Comparison of ENCODE assay signal across 29 mouse cellular contexts in the genomic region with DNA sequence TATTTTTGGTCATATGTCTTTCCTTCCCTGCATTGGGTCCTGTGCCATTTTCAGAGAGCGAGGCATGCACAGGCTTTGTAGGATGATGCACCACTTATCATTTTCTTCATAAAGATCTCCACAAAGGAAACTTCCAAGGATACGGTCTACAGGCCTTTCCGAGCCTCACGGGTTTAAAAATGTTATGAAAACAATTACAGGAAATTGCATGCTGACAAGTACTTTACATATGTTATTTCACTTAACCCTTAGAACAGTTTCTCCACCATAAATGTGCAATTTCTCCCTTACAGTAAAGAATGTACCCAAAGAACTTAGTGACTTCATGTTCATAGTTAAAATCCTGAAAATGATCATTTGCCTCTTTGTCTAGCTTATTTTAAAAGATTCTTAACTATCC.
A peak's percentile ranks its signal among the peaks of the same experiment; 100 is the strongest.
DNase-seq lines count a peak whose midpoint lies in the region; ATAC-seq and TF ChIP-seq lines count a peak whose summit lies in the region.
"Had no signal": no experiment of that assay in that cellular context is flagged by ENCODE, and none has a peak within 500 bp of the region (broad histone marks: within the 10 kb centered on the region; RNA-seq: fewer than 3 reads in every experiment).

No protein-coding gene starts in this region.

- no peak for TF ChIP-seq CTCF in kidney, postnatal 0 days (IDR thresholded peaks at IDR 0.05; ENCODE audit: low read depth)

- ATAC-seq in heart, embryonic 11.5 days (replicated peaks; ENCODE audit: insufficient number of reproducible peaks, low FRiP score, low TSS enrichment): no peak
- no peak for ATAC-seq in kidney, embryonic 15.5 days (replicated peaks; ENCODE audit: low FRiP score)
- ATAC-seq in kidney, postnatal 0 days (replicated peaks; ENCODE audit: low FRiP score, low read depth): no peak
- ATAC-seq: activated CD4-positive, CD25-positive, alpha-beta regulatory T cell, adult 4 months; CD4-positive, CD25-positive, alpha-beta regulatory T cell, adult 4 months; forebrain, embryonic 14.5 days; Patski had no signal

- H3K4me1 ChIP-seq in heart, embryonic 11.5 days (ENCODE audit: control insufficient read depth, insufficient read depth, low read length): 0 out of 2 replicates have a peak, but pooled peaks cover 2% of the 10 kb centered on the region
- 0 out of 2 replicates have a peak, but pooled peaks cover 2% of the 10 kb centered on the region for H3K4me1 ChIP-seq in kidney, embryonic 15.5 days
- H3K4me1 ChIP-seq in kidney, postnatal 0 days (replicated peaks; ENCODE audit: insufficient read depth, low read length): no peaks in the 10 kb centered on the region
- peaks cover 8% of the 10 kb centered on the region; the same call in 1 of the 2 replicates for H3K4me1 ChIP-seq in brown adipose tissue, adult 24 weeks (ENCODE audit: control insufficient read depth, insufficient read depth, insufficient read length, low read length)
- H3K4me1 ChIP-seq: embryonic facial prominence, embryonic 13.5 days; embryonic facial prominence, embryonic 15.5 days; forebrain, embryonic 12.5 days had no signal

- H3K27ac ChIP-seq in heart, embryonic 11.5 days (ENCODE audit: low read depth, low read length): no peak overlapping the region
- peak overlapping the region; percentile 48; the same call in 1 of the 2 replicates for H3K27ac ChIP-seq in kidney, embryonic 15.5 days
- 0 out of 2 replicates have a peak overlapping the region, but pooled peaks have one; percentile 13 for H3K27ac ChIP-seq in kidney, postnatal 0 days
- peak overlapping the region; percentile 43; the same call in 1 of the 2 replicates for H3K27ac ChIP-seq in brown adipose tissue, adult 24 weeks (replicated peaks; ENCODE audit: low read depth, low read length)
- H3K27ac ChIP-seq: embryonic facial prominence, embryonic 13.5 days; embryonic facial prominence, embryonic 15.5 days; forebrain, embryonic 10.5 days; forebrain, embryonic 12.5 days had no signal

- WGBS in heart, embryonic 11.5 days (ENCODE audit: insufficient replicate concordance): 70% methylated on average over 4 of the region's 4 CpGs
- 57% methylated on average over 4 of the region's 4 CpGs for WGBS in kidney, embryonic 15.5 days
- 54% methylated on average over 4 of the region's 4 CpGs for WGBS in kidney, postnatal 0 days

- H3K9me3 ChIP-seq in heart, embryonic 11.5 days (replicated peaks; ENCODE audit: control insufficient read depth, low read length): no peaks in the 10 kb centered on the region
- no peaks in the 10 kb centered on the region for H3K9me3 ChIP-seq in kidney, embryonic 15.5 days (replicated peaks)
- no peaks in the 10 kb centered on the region for H3K9me3 ChIP-seq in kidney, postnatal 0 days (replicated peaks; ENCODE audit: low read length)
- H3K9me3 ChIP-seq: embryonic facial prominence, embryonic 13.5 days; embryonic facial prominence, embryonic 15.5 days; forebrain, embryonic 10.5 days; forebrain, embryonic 12.5 days had no signal

- H3K9ac ChIP-seq in heart, embryonic 11.5 days (ENCODE audit: low read depth, low read length): no peak overlapping the region
- no peak overlapping the region for H3K9ac ChIP-seq in kidney, embryonic 15.5 days
- no peak overlapping the region for H3K9ac ChIP-seq in kidney, postnatal 0 days (ENCODE audit: low read depth, low read length)
- H3K9ac ChIP-seq: embryonic facial prominence, embryonic 13.5 days; embryonic facial prominence, embryonic 15.5 days; forebrain, embryonic 12.5 days had no signal

- H3K36me3 ChIP-seq in heart, embryonic 11.5 days (ENCODE audit: control insufficient read depth, insufficient read depth, low read length): peaks cover 21% of the 10 kb centered on the region
- peaks cover 41% of the 10 kb centered on the region for H3K36me3 ChIP-seq in kidney, embryonic 15.5 days
- H3K36me3 ChIP-seq in kidney, postnatal 0 days (ENCODE audit: insufficient read depth, low read length): peaks cover 12% of the 10 kb centered on the region; the same call in 1 of the 2 replicates
- H3K36me3 ChIP-seq: G1E had no signal

- H3K4me3 ChIP-seq in heart, embryonic 11.5 days (ENCODE audit: low read depth, low read length): no peak overlapping the region
- H3K4me3 ChIP-seq in kidney, embryonic 15.5 days (replicated peaks): no peak overlapping the region
- no peak overlapping the region for H3K4me3 ChIP-seq in kidney, postnatal 0 days (replicated peaks; ENCODE audit: low read depth, low read length)
- no peak overlapping the region for H3K4me3 ChIP-seq in brown adipose tissue, adult 24 weeks (ENCODE audit: insufficient read depth, low read depth, low read length)
- H3K4me3 ChIP-seq: embryonic facial prominence, embryonic 13.5 days; embryonic facial prominence, embryonic 15.5 days; erythroblast, embryonic 14.5 days; forebrain, embryonic 10.5 days; forebrain, embryonic 12.5 days had no signal

- H3K27me3 ChIP-seq in heart, embryonic 11.5 days (ENCODE audit: control insufficient read depth, insufficient read depth, low read length): no peaks in the 10 kb centered on the region
- H3K27me3 ChIP-seq in kidney, embryonic 15.5 days: no peaks in the 10 kb centered on the region
- H3K27me3 ChIP-seq in kidney, postnatal 0 days (ENCODE audit: insufficient read depth, low read length): no peaks in the 10 kb centered on the region
- H3K27me3 ChIP-seq: CH12.LX; embryonic facial prominence, embryonic 13.5 days; embryonic facial prominence, embryonic 15.5 days; forebrain, embryonic 12.5 days; Patski had no signal

- DNase-seq in heart, adult 11 months: peak; percentile 72
- DNase-seq in kidney, postnatal 25 days: no peak
- peak; percentile 60 for DNase-seq in kidney, postnatal 0 days (ENCODE audit: low spot score)
- no peak for DNase-seq in kidney, postnatal 14 days
- DNase-seq: adrenal gland, adult 8-10 months; adrenal gland, postnatal 14 days; adrenal gland, postnatal 36 days; B cell, adult 2 months; cerebellum, adult 11 months; cerebellum, adult 18-20 months; cerebellum, adult 8-10 months; cerebellum, adult 9-11 months; cerebellum, postnatal 14 days; cerebellum, postnatal 36 days; embryo, embryonic 11 days had no signal

- H3K4me2 ChIP-seq in heart, embryonic 11.5 days: no peak overlapping the region
- no peak overlapping the region for H3K4me2 ChIP-seq in kidney, embryonic 15.5 days
- H3K4me2 ChIP-seq in kidney, postnatal 0 days (ENCODE audit: low read length): no peak overlapping the region
- H3K4me2 ChIP-seq: embryonic facial prominence, embryonic 13.5 days; embryonic facial prominence, embryonic 15.5 days; forebrain, embryonic 12.5 days had no signal

Comparison
In these comparisons a context has a peak if more than half of its experiments do, and no peak if none do; other contexts are left out.
1. DNase-seq: peak in heart, adult 11 months (single experiment) and kidney, postnatal 0 days (single experiment); none in kidney, postnatal 25 days (0 of 2) and kidney, postnatal 14 days (single experiment).